Mouse (Mus musculus) cerebellum, adult 2 months (tissue): ENCODE results near the gene Phgr1. TPM values are rescaled to one million over a fixed set of nuclear protein-coding genes. Genes with fewer than 3 reads are reported as not detected.
A peak's percentile ranks its signal among the peaks of the same experiment; 100 is the strongest.

Experiments used
- DNase-seq, 2 experiments: peaks; one replicate each; pipeline ENCODE4 v3.0.0; 2021
- H3K27ac ChIP-seq: fragments of 200-500 bp; 2 replicates; pipeline ENCODE4 v1.5.1; 2012; ENCODE audit warnings: low read length, control low read depth, inconsistent platforms; ENCODE audit not compliant: insufficient read depth
- H3K27me3 ChIP-seq: fragments of 200-500 bp; 2 replicates; pipeline ENCODE4 v1.6.1; 2012; ENCODE audit warnings: inconsistent platforms, mild to moderate bottlenecking, low read length, moderate library complexity; ENCODE audit not compliant: control insufficient read depth, insufficient read depth
- H3K4me1 ChIP-seq: fragments of 200-500 bp; 2 replicates; pipeline ENCODE4 v1.6.1; 2011; ENCODE audit warnings: low read length; ENCODE audit not compliant: control insufficient read depth, insufficient read depth
- H3K4me3 ChIP-seq: fragments of 200-500 bp; replicated peaks from 2 replicates; pipeline ENCODE3; 2011; ENCODE audit warnings: mild to moderate bottlenecking, low read depth, low read length, control low read depth; ENCODE audit not compliant: insufficient read depth
- CTCF ChIP-seq: fragments of 200-500 bp; IDR thresholded peaks from 2 replicates; pipeline ENCODE4 v1.5.1; 2011; ENCODE audit warnings: low read depth, mild to moderate bottlenecking, control low read depth, low read length, moderate library complexity, borderline replicate concordance; ENCODE audit not compliant: insufficient read depth
- POLR2A ChIP-seq: fragments of 200-500 bp; IDR thresholded peaks from 2 replicates; pipeline ENCODE4 v1.6.1; 2011; ENCODE audit warnings: low read length, control low read depth, borderline replicate concordance; ENCODE audit not compliant: insufficient read depth
- WGBS: fragments of 180-500 bp; shearing (Covaris S2); methylation state at CpG from one replicate; pipeline ENCODE4 v1.1.7; 2018; 5-methylcytosine and 5-hydroxymethylcytosine counted together
- polyA plus RNA-seq: library from polyadenylated mRNA; depleted of rRNA; stranded (reverse); fragments of >200 nt; gene quantifications from 2 replicates; pipeline ENCODE4 v1.2.3, GENCODE M21; 2012

Gene Phgr1
- polyA plus RNA-seq, 1 experiment = not detected

GRCm38 (mm10) chr2:118755407-118755806 is 17.2 kb upstream of the Phgr1 start:
- Histone ChIP-seq H3K4me1 (peaks cover 10% of the 10 kb centered on the region), H3K27me3 (no peaks in the 10 kb centered on the region), H3K27ac (no peak overlapping the region), H3K4me3 (no peak overlapping the region)
- TF ChIP-seq CTCF (no peak), POLR2A (no peak)
- WGBS = 79% methylated on average over 6 of the region's 6 CpGs
- DNase-seq = no peak

- Histone ChIP-seq H3K27me3 (no peaks in the 10 kb centered on the region), H3K4me3 (no peak overlapping the region), H3K4me1 (peaks cover 14% of the 10 kb centered on the region), H3K27ac (no peak overlapping the region)
- TF ChIP-seq CTCF = no peak
- no peak for TF ChIP-seq POLR2A
- 85% methylated on average over 4 of the region's 4 CpGs for WGBS
- DNase-seq = no peak
Observed at GRCm38 (mm10) chr2:118756103-118756502, 16.5 kb upstream of the Phgr1 start.

GRCm38 (mm10) chr2:118759828-118760227 is 12.7 kb upstream of the Phgr1 start:
- Histone ChIP-seq H3K27me3 (no peaks in the 10 kb centered on the region), H3K4me3 (no peak overlapping the region), H3K4me1 (peaks cover 30% of the 10 kb centered on the region), H3K27ac (no peak overlapping the region)
- DNase-seq = peak in 1 of 2 experiments; percentile 40
- 50% methylated on average over 8 of the region's 8 CpGs for WGBS
- TF ChIP-seq POLR2A = no peak
- TF ChIP-seq CTCF = peak; percentile 34; the same call in 1 of the 2 replicates

DNA sequence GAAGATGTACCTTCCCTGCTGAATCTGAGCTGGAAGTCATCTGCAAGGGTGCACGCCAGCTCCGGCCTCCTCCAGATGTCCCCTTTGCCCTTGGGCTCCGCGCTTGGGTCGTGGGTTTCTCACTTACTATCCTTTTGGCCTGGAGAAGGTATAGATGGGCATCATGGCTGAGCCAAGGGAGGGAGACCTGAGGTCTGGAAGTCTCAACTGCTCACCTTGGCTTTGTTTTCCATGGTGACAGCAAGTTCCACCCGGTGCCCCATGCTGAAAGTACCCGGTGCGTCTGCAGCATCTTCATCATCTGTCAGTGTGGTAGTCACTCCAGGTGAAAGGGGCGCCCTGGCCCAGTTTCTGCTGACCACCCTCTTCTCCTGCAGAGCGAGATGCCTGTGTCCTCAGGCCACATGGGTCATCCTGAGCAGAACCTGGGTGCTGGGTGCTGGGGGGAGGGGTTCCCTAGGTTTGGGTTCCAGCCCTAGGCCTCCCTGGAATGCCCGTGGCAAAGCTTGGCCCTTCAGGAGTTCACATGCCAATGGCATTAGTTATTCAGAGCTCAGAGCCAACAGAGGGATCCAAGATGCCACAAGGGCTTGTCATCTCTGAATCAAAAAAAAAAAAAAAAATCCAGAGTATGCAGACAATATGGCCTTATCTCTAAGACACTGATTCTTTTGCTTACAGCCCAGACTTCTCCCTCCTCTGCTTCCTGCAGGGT is 12.1 kb upstream of the Phgr1 start:
- H3K4me3 ChIP-seq = no peak overlapping the region
- 75% methylated on average over 11 of the region's 11 CpGs for WGBS
- no peaks in the 10 kb centered on the region for H3K27me3 ChIP-seq
- no peak for TF ChIP-seq POLR2A
- H3K4me1 ChIP-seq = peaks cover 30% of the 10 kb centered on the region
- H3K27ac ChIP-seq = no peak overlapping the region
- peak in 1 of 2 experiments; percentile 32 for DNase-seq

GRCm38 (mm10) chr2:118761358-118761757 is 11.2 kb upstream of the Phgr1 start:
- peaks cover 30% of the 10 kb centered on the region for H3K4me1 ChIP-seq
- H3K27ac ChIP-seq = peak overlapping the region; percentile 87
- 86% methylated on average over 12 of the region's 12 CpGs for WGBS
- no peaks in the 10 kb centered on the region for H3K27me3 ChIP-seq
- H3K4me3 ChIP-seq = no peak overlapping the region
- DNase-seq = no peak
- TF ChIP-seq POLR2A (no peak), CTCF (peak; percentile 16; the same call in 1 of the 2 replicates)

- 5% methylated on average over 29 of the region's 29 CpGs for WGBS
- peak within 1 kb of the TSS; percentile 87 for H3K27ac ChIP-seq
- no peaks in the 10 kb centered on the region for H3K27me3 ChIP-seq
- peak; percentile 38; the same call in 1 of the 2 replicates for TF ChIP-seq POLR2A
- TF ChIP-seq CTCF = no peak
- peaks cover 30% of the 10 kb centered on the region for H3K4me1 ChIP-seq
- peak within 1 kb of the TSS; percentile 49 for H3K4me3 ChIP-seq
- DNase-seq = peak; percentile 89 to 91
Observed at GRCm38 (mm10) chr2:118761906-118762783, 10.4 kb upstream of the Phgr1 start, which contains the start of gene Ccdc9b. TSS of gene Ccdc9b (minus strand) at chr2:118762661.

- Histone ChIP-seq H3K27ac (peak overlapping the region; percentile 87; the same call in 1 of the 2 replicates), H3K4me1 (peaks cover 30% of the 10 kb centered on the region), H3K4me3 (peak overlapping the region; percentile 49), H3K27me3 (no peaks in the 10 kb centered on the region)
- 21% methylated on average over 10 of the region's 10 CpGs for WGBS
- DNase-seq = no peak
- TF ChIP-seq POLR2A = no peak; the same call in 1 of the 2 replicates
- no peak for TF ChIP-seq CTCF
Observed at GRCm38 (mm10) chr2:118762784-118763148, 9.8 kb upstream of the Phgr1 start.

GRCm38 (mm10) chr2:118763469-118763868 is 9.1 kb upstream of the Phgr1 start:
- Histone ChIP-seq H3K4me1 (peaks cover 30% of the 10 kb centered on the region), H3K27ac (no peak overlapping the region), H3K27me3 (no peaks in the 10 kb centered on the region), H3K4me3 (no peak overlapping the region)
- WGBS = 89% methylated on average over 7 of the region's 7 CpGs
- no peak for DNase-seq
- TF ChIP-seq POLR2A (no peak), CTCF (no peak)
